Mouse (Mus musculus): Measurements from ENCODE around the gene Nfatc2.

The Nfatc2 gene

DNA sequence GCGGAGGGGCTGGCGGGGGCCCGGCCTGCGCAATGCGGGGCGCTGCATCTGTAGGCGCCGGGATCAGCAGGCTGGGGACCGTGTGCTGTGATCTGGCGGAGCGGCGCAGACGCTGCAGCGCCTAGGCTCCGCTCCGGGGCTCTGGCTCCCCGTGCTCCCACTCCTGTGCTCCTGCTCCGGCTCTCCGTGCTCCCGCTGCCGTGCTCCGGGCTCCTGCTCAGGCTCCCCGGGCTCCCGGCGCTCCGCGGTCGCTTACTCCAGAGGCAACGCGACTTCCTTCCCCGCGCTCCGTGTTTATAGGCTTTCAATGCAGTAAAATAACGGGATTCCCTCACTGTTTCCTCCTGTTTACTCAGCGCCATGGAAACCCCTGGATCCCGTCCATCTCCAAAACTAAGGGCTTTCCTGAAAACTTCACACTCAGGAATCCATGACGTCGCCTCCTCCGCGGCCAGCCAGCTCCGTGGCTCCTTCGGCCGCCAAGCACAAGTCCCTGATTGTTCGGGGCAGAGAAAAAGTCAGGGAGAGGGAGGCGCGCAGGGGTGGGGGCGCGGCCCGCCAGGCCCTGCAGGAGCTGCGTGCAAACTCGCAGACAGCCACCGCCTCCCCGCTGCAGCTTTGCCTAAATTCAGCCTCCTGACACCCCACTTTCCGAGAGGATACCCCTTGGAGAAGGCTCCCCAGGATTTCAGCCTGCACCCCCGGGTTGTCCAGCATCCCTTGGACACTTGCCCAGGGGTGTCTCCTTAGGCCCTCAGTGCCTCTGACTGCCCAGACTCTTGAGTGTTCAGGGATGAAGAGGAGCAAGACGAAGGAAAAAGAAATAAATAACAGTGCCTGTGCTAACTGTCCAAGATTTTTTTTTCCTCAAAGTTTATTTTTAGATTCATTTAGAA is at the start of gene Nfatc2:
Gene Nfatc2 (minus strand): TSS at position 167 of the 896 bp plus-strand sequence.
- 1% methylated on average over 56 of the region's 56 CpGs for WGBS

DNA sequence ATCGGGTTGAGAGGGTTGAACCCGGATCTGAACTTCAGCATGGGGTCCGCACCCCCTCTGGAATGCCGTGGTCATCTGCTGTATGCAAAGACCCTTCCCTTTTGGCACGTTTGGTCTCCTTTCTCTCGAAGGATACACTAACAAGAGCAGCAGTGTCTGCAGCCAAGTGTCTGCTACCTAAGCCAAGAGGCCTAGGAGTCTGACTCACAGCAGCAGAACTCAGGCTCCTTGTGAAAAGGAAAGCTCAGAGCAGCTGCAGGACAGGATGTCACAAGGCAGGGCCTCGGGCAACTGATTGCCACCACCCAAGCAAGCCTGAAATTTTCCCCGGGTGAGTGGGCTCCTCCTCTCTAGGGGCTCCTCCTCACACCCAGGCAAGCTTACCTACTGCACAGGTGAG is 46.7 kb upstream of the Nfatc2 start:
- WGBS: 70% methylated on average over 8 of the region's 8 CpGs

DNA sequence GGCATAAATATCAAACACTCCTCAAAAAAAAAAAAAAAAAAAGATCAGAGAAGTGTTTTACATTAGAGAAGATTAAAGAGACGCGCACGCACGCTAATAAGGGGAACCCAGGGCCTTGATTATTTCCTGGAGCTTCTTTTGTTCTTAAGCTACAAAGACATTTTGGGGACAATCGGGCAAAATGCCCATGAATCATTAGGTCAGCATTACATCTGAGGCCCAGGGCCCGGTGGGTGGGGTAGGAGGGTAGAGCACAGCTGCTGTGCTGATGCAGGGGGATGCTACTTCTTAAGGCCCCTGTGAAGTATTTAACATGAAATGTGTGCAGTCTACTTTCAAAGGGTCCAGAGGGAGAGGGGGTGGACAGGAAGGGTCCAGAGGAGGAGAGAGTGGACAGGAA is 43.4 kb upstream of the Nfatc2 start:
- 69% methylated on average over 6 of the region's 6 CpGs for WGBS

DNA sequence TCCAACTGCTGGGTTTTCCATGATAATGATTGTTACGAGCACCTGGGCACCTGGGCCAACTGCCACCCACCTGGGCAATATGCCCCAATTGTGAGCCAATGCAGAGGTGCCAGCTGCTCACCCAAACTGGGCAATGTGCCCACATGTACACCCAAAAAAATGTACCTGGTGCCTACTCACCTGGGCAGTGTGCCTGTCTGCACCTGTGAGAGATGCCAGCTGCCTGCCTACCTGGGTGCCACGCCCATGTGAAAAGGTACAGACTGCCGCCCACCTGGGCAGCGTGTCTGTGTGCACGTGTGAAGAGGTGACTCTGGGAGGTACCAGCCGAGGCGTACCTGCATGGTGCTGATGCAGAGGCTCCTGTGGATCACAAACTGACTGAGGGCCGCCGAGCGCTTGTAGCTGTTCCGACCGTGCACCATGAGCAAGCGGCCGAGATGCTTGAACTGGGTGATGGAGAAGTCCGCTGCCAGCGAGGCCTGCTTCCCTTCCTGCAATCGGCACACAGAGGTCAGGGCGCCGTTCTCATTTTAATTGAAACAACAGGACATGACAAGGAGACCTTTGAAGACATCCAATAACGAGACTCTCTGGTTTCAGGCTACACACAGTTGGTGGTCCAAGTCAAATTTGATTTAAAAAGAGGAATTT is 42.2 kb upstream of the Nfatc2 start:
- WGBS: 86% methylated on average over 20 of the region's 20 CpGs

DNA sequence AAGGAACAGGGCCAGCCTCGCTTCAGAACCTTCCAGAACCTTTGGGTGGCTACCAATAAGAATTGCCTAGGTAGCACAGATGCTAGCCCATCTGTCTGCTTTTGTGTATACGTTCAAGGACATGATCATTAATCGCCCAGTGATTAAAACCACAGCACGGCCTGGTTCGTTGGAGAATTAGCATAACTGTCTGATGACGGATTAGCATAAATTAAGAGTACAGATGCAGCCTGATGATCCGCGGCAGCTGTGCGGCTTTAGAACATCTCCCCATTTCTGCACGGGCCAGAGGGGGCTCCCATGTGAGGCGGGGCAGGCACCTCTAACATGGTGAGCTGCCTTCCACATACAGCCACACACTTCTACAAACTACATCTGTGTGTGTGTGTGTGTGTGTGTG is 40.7 kb upstream of the Nfatc2 start:
- 64% methylated on average over 11 of the region's 11 CpGs for WGBS

DNA sequence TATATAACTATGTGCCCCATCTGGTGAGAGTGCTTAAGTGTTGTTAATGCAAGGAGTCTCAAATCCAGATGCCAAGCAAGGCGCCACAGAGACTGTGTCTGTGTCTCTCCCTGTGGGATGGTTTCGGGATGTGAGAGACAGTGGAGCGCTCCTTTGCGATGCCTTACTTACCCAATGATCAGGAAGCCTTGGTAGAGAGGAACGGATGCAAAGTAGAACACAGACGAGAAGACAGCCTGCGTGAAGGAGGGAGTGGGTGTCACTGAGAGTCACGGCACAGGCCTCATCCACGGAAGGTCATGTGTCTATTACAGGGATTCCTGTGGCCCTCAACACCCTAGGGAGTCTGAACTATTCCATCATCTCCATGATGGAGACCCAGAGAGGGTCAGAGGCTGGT is 39.0 kb upstream of the Nfatc2 start:
- 63% methylated on average over 9 of the region's 9 CpGs for WGBS

DNA sequence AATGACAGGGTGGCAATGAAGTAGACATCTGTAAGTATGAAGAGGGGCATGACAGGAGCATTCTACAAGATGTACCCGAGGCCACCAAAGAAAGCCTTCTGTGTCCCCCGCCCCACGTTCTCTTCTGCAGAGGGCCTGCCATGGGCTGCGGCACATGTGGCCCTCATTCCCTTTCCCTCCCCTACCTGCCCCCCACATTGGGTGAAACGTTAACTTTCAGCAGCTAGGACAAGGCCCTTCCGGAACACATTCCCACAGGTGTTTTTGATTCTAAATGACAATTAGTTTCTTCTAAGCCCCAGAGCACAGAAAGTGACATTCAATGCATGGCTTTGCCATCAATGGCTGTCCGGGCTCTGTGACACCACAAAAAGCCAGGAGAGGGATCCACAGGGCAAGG is 33.4 kb upstream of the Nfatc2 start:
- 88% methylated on average over 7 of the region's 7 CpGs for WGBS

DNA sequence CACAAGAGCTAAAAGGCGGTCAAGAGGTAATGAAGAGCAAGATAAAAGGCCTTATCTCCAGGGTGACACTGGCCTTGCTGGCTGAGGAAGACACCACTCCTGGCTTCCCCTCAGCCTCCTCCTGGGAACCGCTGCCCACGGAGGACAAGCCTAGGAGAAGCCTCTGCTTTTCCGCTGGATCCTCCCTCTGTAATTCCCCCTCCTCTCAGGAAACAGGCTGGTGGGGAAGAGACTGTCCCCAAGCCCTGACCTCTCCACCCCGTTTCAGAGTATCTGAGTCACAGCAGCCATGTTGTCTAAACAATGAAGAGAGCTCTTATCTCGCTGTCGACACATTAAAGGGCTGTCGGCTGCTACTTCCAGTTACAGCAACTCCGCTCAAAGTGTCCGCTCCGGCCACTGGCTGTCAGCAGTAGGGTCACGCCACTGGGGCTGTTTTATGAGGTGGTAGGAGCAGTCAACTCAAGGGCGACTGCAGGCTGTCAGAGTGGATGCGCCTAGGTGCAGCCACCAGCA is 31.9 kb upstream of the Nfatc2 start:
- 70% methylated on average over 14 of the region's 14 CpGs for WGBS

DNA sequence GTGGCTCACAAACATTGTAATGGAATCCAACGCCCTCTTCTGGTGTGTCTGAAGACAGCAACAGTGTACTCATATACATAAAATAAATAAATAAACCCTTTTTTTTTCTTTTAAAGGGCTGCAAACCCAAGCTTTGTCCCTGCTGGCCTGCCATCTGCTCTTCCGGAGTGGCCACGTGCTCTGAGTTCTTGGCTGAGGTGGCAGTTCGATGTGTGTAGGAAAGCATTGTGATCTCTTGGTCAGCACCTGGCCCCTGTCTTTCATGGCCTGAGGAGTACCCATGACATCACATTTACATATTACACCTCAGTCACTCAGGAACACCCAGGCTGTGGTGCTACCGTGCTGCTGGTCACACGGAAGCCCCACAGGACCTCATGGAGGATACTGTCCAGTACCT is 31.1 kb upstream of the Nfatc2 start:
- 84% methylated on average over 6 of the region's 6 CpGs for WGBS

DNA sequence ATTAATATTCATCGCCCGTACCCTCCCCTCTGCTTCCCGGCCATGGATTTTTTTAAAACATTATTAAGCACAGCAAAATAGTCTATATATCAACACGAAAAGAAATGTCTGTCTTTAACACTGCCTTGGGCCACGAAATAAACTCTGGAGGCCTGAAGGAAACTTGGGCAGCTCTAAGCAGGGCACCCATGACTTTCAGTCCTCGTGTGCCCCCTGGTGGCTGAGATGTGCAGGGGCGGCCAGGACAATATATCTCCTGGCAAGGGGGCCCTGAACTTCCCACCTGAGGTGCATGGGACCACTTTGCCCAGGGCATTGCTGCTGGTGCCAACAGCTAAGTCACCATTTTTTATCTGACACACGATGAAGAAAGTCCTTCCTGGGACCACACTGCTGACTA is 27.3 kb upstream of the Nfatc2 start:
- 19% methylated on average over 8 of the region's 8 CpGs for WGBS

DNA sequence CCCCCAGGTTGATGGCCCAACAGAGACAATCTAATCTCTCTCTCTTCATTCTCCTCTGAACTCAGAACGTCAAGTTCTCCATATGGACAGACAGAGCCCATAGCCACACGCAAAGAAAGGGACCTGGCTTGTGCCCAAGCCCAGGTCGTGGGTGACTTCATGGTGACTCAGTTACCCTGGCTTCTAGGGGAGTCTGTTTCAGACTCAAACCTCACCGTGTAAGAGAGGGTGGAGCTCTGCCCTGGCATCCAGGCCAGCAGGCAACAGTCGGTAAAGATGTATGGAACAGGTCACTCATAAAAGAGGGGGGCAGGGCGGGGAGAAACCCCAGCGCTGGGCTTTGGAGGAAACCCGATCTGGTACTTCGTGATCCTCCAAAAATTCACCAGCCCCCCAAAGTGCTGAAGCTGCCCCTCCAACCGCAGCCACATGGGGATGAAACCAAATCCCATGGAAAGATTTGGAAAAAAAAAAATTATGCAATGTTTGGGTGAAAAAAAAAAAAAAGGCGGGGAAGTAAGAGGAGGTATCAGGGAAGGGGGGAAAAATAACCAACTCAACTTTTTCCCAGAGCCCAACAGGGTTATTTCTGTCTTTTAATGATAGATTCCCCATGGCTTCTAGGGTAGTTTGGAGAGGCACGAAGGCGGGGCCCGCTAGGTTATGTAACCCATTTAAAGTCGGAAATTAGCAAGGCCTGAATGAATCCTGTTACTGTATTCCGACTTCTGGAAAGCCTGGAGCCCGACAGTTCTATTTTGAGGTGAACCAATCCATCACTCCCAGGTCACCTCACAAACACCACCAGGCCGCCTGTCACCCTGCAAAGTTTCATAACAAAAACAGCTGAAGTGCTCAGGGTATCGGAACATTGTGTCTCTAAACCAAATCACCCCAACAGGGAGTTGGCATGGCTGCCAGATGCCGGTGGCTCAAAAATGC is 26.6 kb upstream of the Nfatc2 start:
- WGBS: 62% methylated on average over 20 of the region's 20 CpGs

DNA sequence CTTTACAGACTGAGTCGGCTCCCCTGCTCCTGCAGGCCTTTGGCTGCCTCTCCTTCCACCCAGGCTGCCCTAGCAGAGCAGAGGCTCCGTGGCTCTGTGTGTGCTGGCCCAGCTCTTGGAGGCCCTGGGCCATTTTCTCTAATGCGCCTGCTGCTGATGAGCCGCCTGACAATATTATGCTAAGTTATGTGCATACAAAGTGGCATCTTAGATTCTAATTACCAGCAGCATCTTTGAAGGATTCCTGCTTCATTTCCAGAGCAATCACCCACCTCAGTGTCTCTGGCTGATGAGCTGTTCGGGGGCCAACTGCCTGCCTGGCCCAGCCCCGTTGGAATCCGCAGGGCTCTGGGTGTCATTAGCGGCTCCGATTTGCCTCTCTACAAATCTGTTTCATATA is 24.9 kb upstream of the Nfatc2 start:
- 45% methylated on average over 9 of the region's 9 CpGs for whole genome bisulfite sequencing

DNA sequence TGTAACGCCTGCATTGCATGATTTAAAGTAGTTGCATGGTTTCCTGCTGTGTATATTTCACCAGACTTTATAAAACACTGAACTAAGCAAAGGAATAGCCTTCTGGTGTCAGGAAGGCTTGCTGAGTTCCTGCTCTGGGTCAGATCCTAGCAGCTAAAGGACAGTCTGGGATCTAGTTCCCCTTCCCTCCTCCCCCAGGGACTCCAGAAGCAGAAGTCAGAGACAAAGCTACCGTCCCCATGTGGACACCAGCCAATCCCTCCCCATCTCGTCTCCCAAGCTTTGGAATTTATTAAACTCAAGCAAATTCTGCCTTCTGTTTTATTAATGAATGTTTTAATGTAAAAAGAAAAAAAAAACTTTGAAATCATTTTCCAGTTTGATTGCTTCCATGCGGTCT is 23.6 kb upstream of the Nfatc2 start:
- WGBS: 77% methylated on average over 4 of the region's 4 CpGs

DNA sequence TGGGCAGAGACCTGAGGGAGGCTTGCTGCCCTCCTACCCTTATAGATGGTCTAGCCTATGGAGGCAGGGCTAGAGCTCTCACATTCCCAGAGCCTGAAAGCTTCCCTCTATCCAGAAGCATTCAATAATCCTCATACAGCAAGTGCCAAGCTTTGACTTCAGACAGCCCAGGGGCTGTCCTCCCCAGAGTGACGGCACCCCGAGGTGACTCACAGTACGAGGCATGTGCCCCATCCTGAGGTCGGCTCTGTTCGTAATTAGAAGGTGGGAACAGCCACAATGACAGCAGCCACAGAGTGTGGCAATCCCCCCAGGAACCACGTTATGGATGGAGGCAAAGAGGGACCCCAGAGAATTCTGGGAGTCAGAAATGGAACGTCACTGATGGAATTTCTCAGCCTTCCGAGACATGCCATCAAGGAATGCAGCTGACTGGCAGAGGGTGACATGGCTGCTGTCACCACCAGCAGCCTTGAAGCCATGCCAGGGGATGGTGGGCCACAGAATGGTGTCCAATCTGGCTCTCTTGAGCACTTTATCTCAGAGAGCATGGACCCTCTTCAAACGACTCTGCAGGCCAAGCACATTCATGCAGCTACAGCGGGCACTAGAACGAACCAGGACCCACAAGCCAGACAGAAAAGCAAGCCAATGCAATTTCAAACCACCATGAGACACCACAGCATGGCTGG is 19.8 kb upstream of the Nfatc2 start:
- WGBS: 82% methylated on average over 11 of the region's 11 CpGs

DNA sequence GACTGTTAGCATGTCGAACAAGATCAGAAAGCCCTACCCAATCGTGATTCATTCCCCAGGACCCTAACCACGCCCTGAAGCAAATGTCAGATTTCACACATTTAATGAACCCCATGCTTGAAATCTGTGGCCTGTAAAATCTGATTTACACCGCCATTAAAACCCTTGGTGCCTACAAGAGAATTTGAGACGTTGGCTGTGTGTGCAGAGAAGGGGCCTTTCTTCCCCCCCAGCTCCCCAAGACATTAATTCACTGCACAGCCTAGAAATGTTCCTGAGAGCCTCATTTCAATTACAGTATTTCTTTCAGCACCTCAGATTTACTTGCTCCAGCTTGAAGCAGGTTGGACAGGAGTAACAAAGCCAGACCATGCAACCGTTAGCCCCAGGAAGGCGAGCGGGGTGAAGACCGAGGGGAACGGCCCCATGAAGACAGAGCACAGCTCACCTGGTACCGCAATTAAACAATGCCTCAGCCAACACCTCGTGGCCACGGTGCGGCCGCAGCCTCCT is 16.8 kb upstream of the Nfatc2 start:
- WGBS: 90% methylated on average over 15 of the region's 15 CpGs

DNA sequence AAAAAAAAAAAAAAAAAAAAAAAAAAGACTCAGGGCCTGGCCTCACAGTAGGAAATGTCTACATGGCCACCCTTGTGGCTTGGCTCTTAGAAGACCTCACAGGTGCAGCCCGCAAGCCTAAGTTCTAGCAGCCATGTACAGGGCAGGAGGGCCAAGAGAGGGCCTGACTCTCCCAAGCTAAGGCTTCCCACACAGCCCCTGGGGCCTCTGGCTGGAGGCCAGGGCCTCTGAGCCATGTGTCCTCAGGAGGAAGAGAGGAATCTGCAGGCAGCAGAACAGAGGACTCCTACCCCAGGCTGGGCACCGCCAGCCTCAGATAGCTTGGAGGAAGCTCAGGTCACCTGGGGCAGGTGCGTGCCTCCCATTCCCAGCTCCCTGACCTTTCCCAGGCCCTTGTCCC is 13.7 kb upstream of the Nfatc2 start:
- 83% methylated on average over 3 of the region's 3 CpGs for WGBS

DNA sequence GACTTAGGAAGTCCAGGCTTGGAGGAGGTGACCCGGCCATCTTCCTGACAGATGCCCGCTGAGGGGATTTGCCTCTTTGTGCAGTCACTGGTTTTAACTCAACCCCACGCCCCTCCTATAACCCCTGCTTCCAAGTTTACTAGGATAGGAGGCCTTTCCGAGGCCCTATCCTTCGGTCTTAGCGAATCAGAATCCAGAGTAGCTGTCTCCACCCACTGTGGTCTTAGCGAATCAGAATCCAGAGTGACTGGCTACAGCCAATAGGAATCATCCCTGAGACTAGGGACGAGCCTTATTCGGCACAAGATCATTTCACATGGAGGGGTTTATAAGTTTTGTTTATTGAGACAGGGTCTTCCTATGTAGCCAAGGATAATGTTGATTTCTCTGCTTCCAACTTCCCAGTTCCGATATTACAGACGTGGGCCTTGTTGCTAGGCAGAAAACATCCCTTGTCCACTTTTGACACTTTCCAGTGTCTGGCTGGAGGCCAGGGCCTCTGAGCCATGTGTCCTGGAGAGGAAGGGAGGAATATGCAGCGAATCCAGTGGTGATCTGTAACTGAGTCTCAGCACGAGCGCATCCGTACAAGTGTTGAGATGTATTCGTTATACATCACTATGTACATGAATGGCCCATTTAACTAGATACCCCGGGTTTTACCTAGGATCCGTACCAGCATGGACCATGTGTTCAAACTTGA is 12.9 kb upstream of the Nfatc2 start:
- WGBS: 79% methylated on average over 18 of the region's 18 CpGs

DNA sequence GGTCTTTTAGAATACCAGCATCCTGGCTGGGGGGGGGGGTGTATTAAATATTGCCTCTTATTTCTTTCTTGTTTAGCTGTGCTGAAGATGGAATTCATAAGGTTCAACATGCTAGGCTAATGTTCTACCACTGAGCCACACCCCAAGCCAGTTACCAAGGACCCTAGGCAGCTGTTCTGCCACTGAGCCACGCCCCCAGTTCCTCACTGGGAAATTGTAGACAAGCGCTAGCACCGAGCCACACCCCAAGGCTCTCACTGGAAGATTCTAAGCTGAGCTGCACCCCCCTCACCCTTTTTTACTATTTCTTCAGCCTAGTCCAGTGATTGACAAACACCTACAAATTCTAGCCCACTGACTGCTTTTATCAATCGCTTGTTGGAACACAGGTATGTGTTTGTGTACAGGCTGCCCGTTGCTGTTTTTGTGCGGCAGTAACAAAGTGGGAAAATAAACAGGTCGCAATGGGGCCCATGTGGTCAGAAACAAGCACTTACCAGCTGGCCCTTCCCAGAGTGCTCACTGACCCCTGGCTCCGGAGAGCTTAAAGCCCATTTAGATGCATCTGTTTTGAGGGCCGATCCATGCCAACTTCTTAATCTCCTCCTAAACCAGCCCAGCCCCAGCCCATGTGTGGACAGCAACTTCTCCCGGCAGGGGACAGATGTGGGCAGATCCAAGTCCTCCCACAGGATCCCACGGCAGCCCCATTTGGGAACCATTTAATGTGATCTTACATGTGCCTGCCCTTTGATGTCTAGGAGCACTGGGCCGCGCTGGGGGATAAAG is 11.8 kb upstream of the Nfatc2 start:
- 74% methylated on average over 13 of the region's 13 CpGs for WGBS

DNA sequence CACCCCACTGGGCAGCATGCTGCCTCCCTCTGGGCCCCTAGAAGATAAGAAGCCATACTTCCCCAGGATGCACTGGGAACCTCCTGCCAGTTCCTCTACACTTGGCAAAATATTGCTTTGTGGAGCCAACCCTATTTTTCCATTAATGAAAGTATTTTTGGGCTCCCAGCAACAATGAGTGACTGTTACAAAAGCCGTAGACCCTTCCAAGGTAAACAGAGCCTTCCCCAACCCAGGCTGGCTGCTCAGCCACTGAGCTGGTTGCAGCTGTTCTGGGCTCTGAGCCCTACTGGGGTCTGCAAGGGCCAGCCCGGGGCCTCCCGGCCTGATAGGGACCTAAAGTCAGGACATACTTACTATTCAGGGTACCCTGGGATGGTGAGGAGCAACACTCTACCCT is 9.5 kb upstream of the Nfatc2 start:
- WGBS: 70% methylated on average over 3 of the region's 3 CpGs

Measured in cerebral cortex, adult 2 months (tissue).